Mouse (Mus musculus): ENCODE results near the gene Wdr92. TPM values are rescaled to one million over a fixed set of nuclear protein-coding genes. Genes with fewer than 3 reads are reported as not detected.

The Wdr92 gene
- total and polyA plus RNA-seq, 3 experiments: 34.5 to 63.8 TPM; not detected in 1

DNA sequence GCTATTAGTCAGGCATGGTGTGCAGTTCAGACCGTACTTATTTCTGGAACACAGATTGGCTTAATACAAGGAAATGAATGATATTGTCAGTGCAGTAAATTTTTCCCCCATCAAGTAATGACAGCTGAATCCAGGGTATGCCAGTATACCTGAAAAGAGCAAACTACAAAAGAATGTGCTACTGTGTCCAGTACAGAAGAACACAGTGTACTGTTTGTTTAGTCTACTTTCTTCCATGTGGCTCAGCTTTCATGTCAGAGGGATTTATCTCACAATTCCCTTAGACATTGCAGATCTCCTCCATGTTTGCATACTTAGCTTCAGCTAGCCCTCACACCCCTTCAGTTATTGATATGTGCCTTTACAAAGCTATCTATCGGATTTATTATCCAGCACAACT is 12.6 kb upstream of the Wdr92 start:
- Histone ChIP-seq H3K27ac (ENCODE audit: control insufficient read depth, low read depth, low read length) (no peak overlapping the region), H3K9ac (ENCODE audit: control insufficient read depth, low read depth, low read length, poor library complexity, severe bottlenecking) (no peak overlapping the region), H3K4me3 (ENCODE audit: control insufficient read depth in 1 of 2, insufficient read depth in 1 of 2, low read depth in 2 of 2, low read length in 2 of 2) (no peak overlapping the region), H3K79me2 (ENCODE audit: control insufficient read depth, insufficient read depth, low read length, poor library complexity) (peaks cover 81% of the 10 kb centered on the region), H3K36me3 (ENCODE audit: control insufficient read depth in 1 of 2, insufficient read depth in 2 of 2, low read length in 2 of 2) (peaks cover 6 to 15% of the 10 kb centered on the region in 2 experiments; a peak in 3 of 4 replicates), H3K27me3 (ENCODE audit: control insufficient read depth in 1 of 2, insufficient read depth in 2 of 2, low read length in 2 of 2) (no peaks in the 10 kb centered on the region), H3K4me1 (ENCODE audit: control insufficient read depth in 1 of 2, insufficient read depth in 2 of 2, low read length in 2 of 2) (peaks cover 2% of the 10 kb centered on the region in 2 experiments; a peak in 3 of 4 replicates), H3K9me3 (replicated peaks; ENCODE audit: insufficient read depth, low read length) (no peaks in the 10 kb centered on the region)
- TF ChIP-seq SIN3A (IDR thresholded peaks at IDR 0.05; ENCODE audit: low read length) (no peak), RAD21 (IDR thresholded peaks at IDR 0.05; ENCODE audit: low read depth, low read length) (no peak)
- DNase-seq (ENCODE audit: low read depth, low spot score): no peak

DNA sequence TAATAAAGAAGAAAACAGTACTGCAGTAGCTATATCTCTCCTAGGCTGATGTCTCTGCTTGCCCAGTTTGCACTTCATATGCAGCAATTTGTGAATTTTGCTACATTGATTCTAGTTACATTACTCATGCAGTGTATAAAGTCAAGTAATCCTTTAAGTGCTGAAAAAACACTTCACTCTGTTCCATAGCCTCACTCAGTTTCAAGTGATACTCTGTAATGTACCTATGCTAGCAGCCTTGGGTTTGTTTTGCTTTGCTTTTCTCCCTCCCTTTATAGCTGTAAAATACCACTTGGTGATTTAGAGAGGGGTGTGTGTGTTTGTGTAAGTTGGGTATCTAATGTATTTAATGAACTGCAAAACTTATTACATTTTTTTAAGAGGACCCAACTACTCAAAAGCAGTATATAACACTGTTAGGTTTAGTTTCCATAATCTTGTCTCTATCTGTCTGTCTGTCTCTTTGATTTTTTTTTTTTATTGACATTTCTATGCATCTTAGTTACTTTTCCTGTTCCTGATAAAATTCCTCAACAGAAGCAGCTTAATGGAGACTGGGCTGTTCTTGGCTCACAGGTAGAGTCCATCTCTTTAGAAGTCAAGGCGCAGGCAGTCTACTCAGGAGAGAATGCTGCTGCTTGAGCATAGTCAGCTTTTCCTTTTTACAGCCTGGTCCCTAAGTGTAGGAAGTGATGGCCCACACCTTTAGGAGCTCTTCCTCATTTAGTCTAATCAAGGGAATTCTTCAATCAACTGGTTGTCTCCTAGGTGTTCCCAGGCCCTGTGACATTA is 10.8 kb upstream of the Wdr92 start:
- no peak for DNase-seq (ENCODE audit: low read depth, low spot score)
- no peaks in the 10 kb centered on the region for H3K27me3 ChIP-seq (ENCODE audit: control insufficient read depth in 1 of 2, insufficient read depth in 2 of 2, low read length in 2 of 2)
- TF ChIP-seq MXI1 (IDR thresholded peaks at IDR 0.05; ENCODE audit: low read depth, low read length) (no peak), POLR2AphosphoS2 (IDR thresholded peaks at IDR 0.05; ENCODE audit: low read length) (no peak), CHD1 (IDR thresholded peaks at IDR 0.05; ENCODE audit: low read depth, low read length) (no peak), MAZ (IDR thresholded peaks at IDR 0.05; ENCODE audit: low read depth, low read length) (no peak), UBTF (IDR thresholded peaks at IDR 0.05; ENCODE audit: borderline replicate concordance, insufficient read depth, low read depth, low read length) (no peak), TAL1 (IDR thresholded peaks at IDR 0.05; ENCODE audit: low read length) (no peak), HCFC1 (IDR thresholded peaks at IDR 0.05; ENCODE audit: low read depth, low read length) (no peak), E2F4 (IDR thresholded peaks at IDR 0.05; ENCODE audit: borderline replicate concordance, low read depth, low read length) (no peak)
- peaks cover 0 to 2% of the 10 kb centered on the region in 2 experiments; a peak in 2 of 4 replicates for H3K4me1 ChIP-seq (ENCODE audit: control insufficient read depth in 1 of 2, insufficient read depth in 2 of 2, low read length in 2 of 2)
- H3K9ac ChIP-seq (ENCODE audit: control insufficient read depth, low read depth, low read length, poor library complexity, severe bottlenecking): no peak overlapping the region
- H3K79me2 ChIP-seq (ENCODE audit: control insufficient read depth, insufficient read depth, low read length, poor library complexity): peaks cover 78% of the 10 kb centered on the region
- H3K27ac ChIP-seq (ENCODE audit: control insufficient read depth, low read depth, low read length): no peak overlapping the region
- peaks cover 6 to 16% of the 10 kb centered on the region in 2 experiments; a peak in 3 of 4 replicates for H3K36me3 ChIP-seq (ENCODE audit: control insufficient read depth in 1 of 2, insufficient read depth in 2 of 2, low read length in 2 of 2)
- no peaks in the 10 kb centered on the region for H3K9me3 ChIP-seq (replicated peaks; ENCODE audit: insufficient read depth, low read length)
- H3K4me3 ChIP-seq (ENCODE audit: control insufficient read depth in 1 of 2, insufficient read depth in 1 of 2, low read depth in 2 of 2, low read length in 2 of 2): no peak overlapping the region

GRCm38 (mm10) chr11:17172300-17172699 is 9.6 kb upstream of the Wdr92 start:
- TF ChIP-seq MYB (IDR thresholded peaks at IDR 0.05; ENCODE audit: low read depth, low read length): no peak
- TF ChIP-seq HCFC1 (IDR thresholded peaks at IDR 0.05; ENCODE audit: low read depth, low read length): no peak
- no peak for TF ChIP-seq CTCF (IDR thresholded peaks at IDR 0.05 in 2 of 3, conservative IDR thresholded peaks at IDR 0.05 in 1 of 3; ENCODE audit: control insufficient read depth in 1 of 3, insufficient read depth in 1 of 3, low read depth in 2 of 3, low read length in 3 of 3, poor library complexity in 1 of 3, severe bottlenecking in 1 of 3)
- no peak for TF ChIP-seq ETS1 (IDR thresholded peaks at IDR 0.05; ENCODE audit: low read depth, low read length)
- no peak for TF ChIP-seq NRF1 (IDR thresholded peaks at IDR 0.05; ENCODE audit: insufficient read depth, low read depth, low read length, poor library complexity, severe bottlenecking)
- no peak for TF ChIP-seq GATA1 (IDR thresholded peaks at IDR 0.05; ENCODE audit: low read depth, low read length)
- TF ChIP-seq POLR2AphosphoS2 (IDR thresholded peaks at IDR 0.05; ENCODE audit: low read length): no peak
- no peak for TF ChIP-seq UBTF (IDR thresholded peaks at IDR 0.05; ENCODE audit: borderline replicate concordance, insufficient read depth, low read depth, low read length)
- TF ChIP-seq JUND (IDR thresholded peaks at IDR 0.05; ENCODE audit: low read depth, low read length): no peak
- no peak for TF ChIP-seq MAX (IDR thresholded peaks at IDR 0.05; ENCODE audit: low read length)
- no peak for TF ChIP-seq KAT2A (conservative IDR thresholded peaks at IDR 0.05; ENCODE audit: low read depth, low read length)
- TF ChIP-seq USF1 (IDR thresholded peaks at IDR 0.05; ENCODE audit: low read depth, low read length): no peak
- TF ChIP-seq RCOR1 (IDR thresholded peaks at IDR 0.05; ENCODE audit: low read depth, low read length): no peak
- no peak for TF ChIP-seq SIN3A (IDR thresholded peaks at IDR 0.05; ENCODE audit: low read length)
- no peak for TF ChIP-seq POLR2A (IDR thresholded peaks at IDR 0.05; ENCODE audit: control insufficient read depth in 1 of 2, insufficient read depth in 1 of 2, low read depth in 1 of 2, low read length in 2 of 2, poor library complexity in 1 of 2)
- no peak for TF ChIP-seq MXI1 (IDR thresholded peaks at IDR 0.05; ENCODE audit: low read depth, low read length)
- TF ChIP-seq TAL1 (IDR thresholded peaks at IDR 0.05; ENCODE audit: low read length): no peak
- Histone ChIP-seq H3K79me2 (ENCODE audit: control insufficient read depth, insufficient read depth, low read length, poor library complexity) (peaks cover 75% of the 10 kb centered on the region), H3K4me3 (ENCODE audit: control insufficient read depth in 1 of 2, insufficient read depth in 1 of 2, low read depth in 2 of 2, low read length in 2 of 2) (no peak overlapping the region), H3K27me3 (ENCODE audit: control insufficient read depth in 1 of 2, insufficient read depth in 2 of 2, low read length in 2 of 2) (no peaks in the 10 kb centered on the region), H3K27ac (ENCODE audit: control insufficient read depth, low read depth, low read length) (no peak overlapping the region), H3K36me3 (ENCODE audit: control insufficient read depth in 1 of 2, insufficient read depth in 2 of 2, low read length in 2 of 2) (peaks cover 6 to 20% of the 10 kb centered on the region in 2 experiments; a peak in 3 of 4 replicates), H3K4me1 (ENCODE audit: control insufficient read depth in 1 of 2, insufficient read depth in 2 of 2, low read length in 2 of 2) (peaks cover 0 to 2% of the 10 kb centered on the region in 2 experiments; a peak in 2 of 4 replicates), H3K9ac (ENCODE audit: control insufficient read depth, low read depth, low read length, poor library complexity, severe bottlenecking) (no peak overlapping the region), H3K9me3 (replicated peaks; ENCODE audit: insufficient read depth, low read length) (no peaks in the 10 kb centered on the region)
- no peak for DNase-seq (ENCODE audit: low read depth, low spot score)
